Mouse (Mus musculus): ENCODE results near the gene Ptp4a2. TPM values are rescaled to one million over a fixed set of nuclear protein-coding genes. Genes with fewer than 3 reads are reported as not detected.

Gene Ptp4a2
- polyA plus RNA-seq, 1 experiment from 2014 or later, result 92.4 TPM

GRCm38 (mm10) chr4:129821087-129821616, 10.1 kb downstream of the Ptp4a2 start:
- ATAC-seq, result no peak
- TF ChIP-seq CTCF (IDR thresholded peaks at IDR 0.05), result no peak
- ChIA-PET POLR2A (interaction anchor here (0.7 kb wide), 1 partner anchor 188 kb away, joined by 3 read pairs; no protein-coding TSS in a partner anchor), CTCF (interaction anchor here (0.7 to 2.4 kb wide), 5 partner anchors 10 to 56 kb away, joined by 3 to 6 read pairs (median 3); partner anchors contain the start of gene Ptp4a2)
- DNase-seq (ENCODE audit: low read depth, low spot score), result no peak
- H3K27me3 ChIP-seq, result no peaks in the 10 kb centered on the region
- in situ Hi-C loops (cut with MboI; ENCODE audit: low pct_unique_long_range_greater_than_20kb), result no loop called here

- DNase-seq (ENCODE audit: low read depth, low spot score) (no peak), ATAC-seq (no peak)
- POLR2A ChIA-PET, result no interaction called here
- TF ChIP-seq CTCF (IDR thresholded peaks at IDR 0.05), result no peak
- no peaks in the 10 kb centered on the region for H3K27me3 ChIP-seq
- in situ Hi-C loops (cut with MboI; ENCODE audit: low pct_unique_long_range_greater_than_20kb), result no loop called here
- CTCF ChIA-PET, result interaction anchor here (1.2 to 2.4 kb wide), 2 partner anchors 11 to 30 kb away, joined by 3 to 6 read pairs; partner anchors contain the start of gene Ptp4a2
Observed at GRCm38 (mm10) chr4:129822324-129822723, 11.3 kb downstream of the Ptp4a2 start.

GRCm38 (mm10) chr4:129823216-129823810, 12.3 kb downstream of the Ptp4a2 start:
- TF ChIP-seq CTCF (IDR thresholded peaks at IDR 0.05), result no peak
- ChIA-PET CTCF (no interaction called here), POLR2A (no interaction called here)
- no peaks in the 10 kb centered on the region for H3K27me3 ChIP-seq
- ATAC-seq (peak; percentile 8), DNase-seq (ENCODE audit: low read depth, low spot score) (no peak)
- in situ Hi-C loops (cut with MboI; ENCODE audit: low pct_unique_long_range_greater_than_20kb), result no loop called here

- no peaks in the 10 kb centered on the region for H3K27me3 ChIP-seq
- in situ Hi-C loops (cut with MboI; ENCODE audit: low pct_unique_long_range_greater_than_20kb), result no loop called here
- TF ChIP-seq CTCF (IDR thresholded peaks at IDR 0.05), result no peak
- ATAC-seq, result no peak
- ChIA-PET CTCF (no interaction called here), POLR2A (no interaction called here)
- no peak for DNase-seq (ENCODE audit: low read depth, low spot score)
Observed at GRCm38 (mm10) chr4:129827611-129828010, 16.6 kb downstream of the Ptp4a2 start.

DNA sequence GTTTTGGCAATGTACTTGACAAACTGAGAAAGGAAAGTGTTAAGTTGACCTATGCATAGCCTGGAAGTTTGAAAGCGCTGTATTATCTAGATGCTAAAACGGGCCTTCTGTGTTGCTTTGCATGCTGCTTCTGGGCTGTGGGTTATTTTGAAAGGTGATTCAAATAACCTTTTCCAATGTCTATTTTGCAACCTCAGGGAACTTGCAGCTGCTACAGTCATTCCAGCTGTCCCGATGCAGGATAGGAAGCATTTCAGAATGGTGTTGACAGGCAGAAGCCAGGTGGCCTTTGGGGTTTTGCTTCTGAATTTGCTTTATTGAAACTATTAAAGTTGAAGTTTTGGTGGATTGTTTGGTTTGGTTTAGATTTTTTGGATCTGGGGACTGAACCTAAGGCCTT, 17.1 kb downstream of the Ptp4a2 start:
- ChIA-PET POLR2A (no interaction called here), CTCF (no interaction called here)
- no peak for ATAC-seq
- in situ Hi-C loops (cut with MboI; ENCODE audit: low pct_unique_long_range_greater_than_20kb), result no loop called here
- H3K27me3 ChIP-seq, result no peaks in the 10 kb centered on the region
- TF ChIP-seq CTCF (IDR thresholded peaks at IDR 0.05), result no peak
- no peak for DNase-seq (ENCODE audit: low read depth, low spot score)

DNA sequence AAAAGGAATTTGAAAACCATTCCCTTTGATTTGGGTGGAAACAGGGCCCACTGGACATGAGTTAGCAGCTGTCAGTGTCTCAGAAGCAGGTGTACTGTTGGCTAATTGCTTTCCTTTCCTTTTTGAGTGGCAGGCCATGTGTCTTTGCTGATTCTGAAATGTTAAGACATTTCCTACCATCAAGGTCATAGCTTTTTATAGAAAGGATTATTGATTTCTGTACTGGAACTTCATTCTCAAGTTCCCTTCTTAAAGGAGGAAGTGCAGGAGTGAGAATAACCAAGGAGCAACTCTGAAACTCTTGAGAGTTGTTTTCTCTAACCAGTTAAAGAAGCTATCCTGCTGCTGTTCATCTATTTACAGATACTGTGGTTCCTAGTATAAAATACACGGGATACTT, 18.8 kb downstream of the Ptp4a2 start:
- ATAC-seq (no peak), DNase-seq (ENCODE audit: low read depth, low spot score) (no peak)
- CTCF ChIA-PET, result no interaction called here
- no peak for TF ChIP-seq CTCF (IDR thresholded peaks at IDR 0.05)
- H3K27me3 ChIP-seq, result no peaks in the 10 kb centered on the region
- in situ Hi-C loops (cut with MboI; ENCODE audit: low pct_unique_long_range_greater_than_20kb), result no loop called here
- POLR2A ChIA-PET, result no interaction called here

DNA sequence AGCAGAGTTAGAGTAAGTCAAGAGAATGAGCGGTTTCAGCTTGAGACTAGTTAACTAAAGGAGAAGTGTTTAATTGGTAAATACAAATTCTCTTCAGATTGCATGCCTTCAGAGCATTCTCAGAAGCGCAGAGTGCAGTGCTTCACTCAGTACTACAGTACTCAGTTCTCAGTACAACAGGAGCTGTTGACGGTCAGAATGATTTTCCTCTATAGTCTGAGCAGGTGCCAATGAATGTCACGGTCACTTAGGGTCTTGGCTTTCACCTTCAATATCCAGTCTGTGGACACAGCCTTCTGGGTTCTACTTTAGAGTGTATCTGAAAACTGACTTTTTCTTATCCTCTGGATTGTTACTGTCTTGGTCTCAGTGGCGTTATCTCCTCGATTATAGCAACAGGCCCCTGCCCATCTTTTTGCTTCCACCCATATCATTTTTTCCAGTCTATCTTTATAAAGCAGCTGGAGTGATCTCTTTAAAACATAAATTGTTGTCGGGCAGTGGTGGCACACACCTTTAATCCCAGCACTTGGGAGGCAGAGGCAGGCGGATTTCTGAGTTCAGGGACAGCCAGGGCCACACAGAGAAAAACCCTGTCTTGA, 19.4 kb downstream of the Ptp4a2 start:
- ChIA-PET POLR2A (no interaction called here), CTCF (interaction anchor here (0.6 kb wide), 1 partner anchor 11 kb away, joined by 3 read pairs; no protein-coding TSS in a partner anchor)
- TF ChIP-seq CTCF (IDR thresholded peaks at IDR 0.05), result no peak
- in situ Hi-C loops (cut with MboI; ENCODE audit: low pct_unique_long_range_greater_than_20kb), result no loop called here
- H3K27me3 ChIP-seq, result no peaks in the 10 kb centered on the region
- DNase-seq (ENCODE audit: low read depth, low spot score) (no peak), ATAC-seq (no peak)

- TF ChIP-seq CTCF (IDR thresholded peaks at IDR 0.05), result no peak
- DNase-seq (ENCODE audit: low read depth, low spot score), result no peak
- H3K27me3 ChIP-seq, result no peaks in the 10 kb centered on the region
- in situ Hi-C loops (cut with MboI; ENCODE audit: low pct_unique_long_range_greater_than_20kb), result no loop called here
- ChIA-PET POLR2A (no interaction called here), CTCF (no interaction called here)
- ATAC-seq, result no peak
Observed at GRCm38 (mm10) chr4:129834581-129834980, 23.6 kb downstream of the Ptp4a2 start.

GRCm38 (mm10) chr4:129835296-129835695, 24.3 kb downstream of the Ptp4a2 start:
- H3K27me3 ChIP-seq, result no peaks in the 10 kb centered on the region
- DNase-seq (ENCODE audit: low read depth, low spot score) (no peak), ATAC-seq (no peak)
- ChIA-PET POLR2A (no interaction called here), CTCF (no interaction called here)
- no peak for TF ChIP-seq CTCF (IDR thresholded peaks at IDR 0.05)
- in situ Hi-C loops (cut with MboI; ENCODE audit: low pct_unique_long_range_greater_than_20kb), result no loop called here

GRCm38 (mm10) chr4:129839866-129840555, 29.0 kb downstream of the Ptp4a2 start:
- in situ Hi-C loops (cut with MboI; ENCODE audit: low pct_unique_long_range_greater_than_20kb), result loop anchor here (5.0 kb wide), 1 partner anchor 53 kb away; no protein-coding TSS in a partner anchor
- DNase-seq (ENCODE audit: low read depth, low spot score) (no peak), ATAC-seq (no peak)
- H3K27me3 ChIP-seq, result no peaks in the 10 kb centered on the region
- ChIA-PET CTCF (no interaction called here), POLR2A (no interaction called here)
- no peak for TF ChIP-seq CTCF (IDR thresholded peaks at IDR 0.05)

GRCm38 (mm10) chr4:129846823-129847222, 35.8 kb downstream of the Ptp4a2 start:
- DNase-seq (ENCODE audit: low read depth, low spot score) (no peak), ATAC-seq (no peak)
- peak; percentile 23 for TF ChIP-seq CTCF (IDR thresholded peaks at IDR 0.05)
- H3K27me3 ChIP-seq, result no peaks in the 10 kb centered on the region
- CTCF ChIA-PET, result no interaction called here
- in situ Hi-C loops (cut with MboI; ENCODE audit: low pct_unique_long_range_greater_than_20kb), result no loop called here
- POLR2A ChIA-PET, result no interaction called here
